9 mouse cellular contexts compared by ENCODE assay signal in the genomic region with DNA sequence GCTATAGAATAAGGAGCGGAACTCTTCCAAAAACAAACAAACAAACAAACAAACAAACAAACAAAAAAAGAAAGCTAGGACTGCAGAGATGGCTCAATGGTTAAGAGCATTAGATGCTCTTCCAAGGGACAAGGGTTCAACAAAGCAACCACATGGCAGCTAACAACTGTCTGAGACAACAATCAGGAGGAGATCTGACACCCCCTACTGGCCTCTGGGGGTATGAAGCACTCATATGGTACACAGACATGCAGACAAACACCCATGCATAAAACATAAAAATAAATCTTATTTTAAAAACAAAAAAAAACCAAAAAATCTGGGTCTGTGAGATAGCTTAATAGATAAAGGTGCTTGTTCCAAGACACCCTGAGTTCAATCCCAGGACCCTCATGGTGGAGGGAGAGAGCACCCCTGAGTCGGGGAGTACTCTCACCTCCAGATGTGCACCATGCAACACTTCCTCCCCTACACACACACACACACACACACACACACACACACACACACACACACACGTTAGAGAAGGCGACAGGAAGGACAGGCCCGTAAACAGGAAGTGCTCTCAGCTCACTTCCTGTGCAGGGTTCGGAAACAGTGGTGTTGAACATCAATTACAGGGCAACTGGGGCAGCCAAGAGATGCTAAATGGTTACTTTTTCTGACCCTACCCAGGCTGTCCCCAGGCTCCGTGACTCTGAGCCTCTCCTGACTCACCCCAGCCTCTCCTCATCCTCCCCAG. TPM values are rescaled to one million over a fixed set of nuclear protein-coding genes. Genes with fewer than 3 reads are reported as not detected.
DNase-seq lines count a peak whose midpoint lies in the region; ATAC-seq and TF ChIP-seq lines count a peak whose summit lies in the region.
"Had no signal": no experiment of that assay in that cellular context is flagged by ENCODE, and none has a peak within 500 bp of the region (broad histone marks: within the 10 kb centered on the region; RNA-seq: fewer than 3 reads in every experiment).

No protein-coding gene starts in this region.

- no peak for TF ChIP-seq CTCF in small intestine, adult 2 months (IDR thresholded peaks at IDR 0.05; ENCODE audit: extremely low read depth, insufficient read length, insufficient replicate concordance, low read depth, low read length)

- peak; percentile 63 for DNase-seq in R1 (ENCODE audit: low read depth, low spot score)
- DNase-seq in kidney, postnatal 10 days: peak; percentile 50
- DNase-seq in right cerebral cortex, adult 2 months (ENCODE audit: low spot score in 2 of 2): no peak

- no peaks in the 10 kb centered on the region for H3K27me3 ChIP-seq in intestine, embryonic 16.5 days (replicated peaks; ENCODE audit: control insufficient read depth, insufficient read depth, low read length)
- H3K27me3 ChIP-seq in intestine, embryonic 15.5 days (replicated peaks): no peaks in the 10 kb centered on the region
- no peaks in the 10 kb centered on the region for H3K27me3 ChIP-seq in small intestine, adult 2 months (ENCODE audit: control insufficient read depth, insufficient read depth, low read length)
- no peaks in the 10 kb centered on the region for H3K27me3 ChIP-seq in neural tube, embryonic 15.5 days (replicated peaks)
- no peaks in the 10 kb centered on the region for H3K27me3 ChIP-seq in forebrain, embryonic 16.5 days (replicated peaks; ENCODE audit: control insufficient read depth, insufficient read depth, low read length)
- H3K27me3 ChIP-seq: Patski had no signal

- no peak overlapping the region for H3K4me2 ChIP-seq in intestine, embryonic 16.5 days (ENCODE audit: low read depth, low read length)
- H3K4me2 ChIP-seq in intestine, embryonic 15.5 days (replicated peaks): no peak overlapping the region
- H3K4me2 ChIP-seq in neural tube, embryonic 15.5 days: no peak overlapping the region
- no peak overlapping the region for H3K4me2 ChIP-seq in forebrain, embryonic 16.5 days (ENCODE audit: low read length)

- WGBS in intestine, embryonic 16.5 days: 84% methylated on average over 7 of the region's 7 CpGs
- WGBS in intestine, embryonic 15.5 days: 83% methylated on average over 7 of the region's 7 CpGs
- 83% methylated on average over 7 of the region's 7 CpGs for WGBS in small intestine, adult 2 months
- 84% methylated on average over 7 of the region's 7 CpGs for WGBS in neural tube, embryonic 15.5 days
- WGBS in forebrain, embryonic 16.5 days: 95% methylated on average over 7 of the region's 7 CpGs

- no peaks in the 10 kb centered on the region for H3K9me3 ChIP-seq in intestine, embryonic 16.5 days (ENCODE audit: control insufficient read depth, low read length)
- H3K9me3 ChIP-seq in intestine, embryonic 15.5 days: no peaks in the 10 kb centered on the region
- no peaks in the 10 kb centered on the region for H3K9me3 ChIP-seq in neural tube, embryonic 15.5 days (replicated peaks)
- H3K9me3 ChIP-seq in forebrain, embryonic 16.5 days (ENCODE audit: control insufficient read depth, low read length): no peaks in the 10 kb centered on the region

- H3K4me1 ChIP-seq in intestine, embryonic 16.5 days (ENCODE audit: control insufficient read depth, insufficient read depth, low read length): peaks cover 10% of the 10 kb centered on the region
- peaks cover 11% of the 10 kb centered on the region; the same call in 1 of the 2 replicates for H3K4me1 ChIP-seq in intestine, embryonic 15.5 days (replicated peaks)
- peaks cover 10% of the 10 kb centered on the region; the same call in 1 of the 2 replicates for H3K4me1 ChIP-seq in small intestine, adult 2 months (ENCODE audit: control insufficient read depth, insufficient read depth, insufficient read length, low read length)
- peaks cover 41% of the 10 kb centered on the region for H3K4me1 ChIP-seq in neural tube, embryonic 15.5 days
- peaks cover 16% of the 10 kb centered on the region for H3K4me1 ChIP-seq in forebrain, embryonic 16.5 days (replicated peaks; ENCODE audit: control insufficient read depth, insufficient read depth, low read length)

- H3K4me3 ChIP-seq in intestine, embryonic 16.5 days (ENCODE audit: low read length): no peak overlapping the region
- no peak overlapping the region for H3K4me3 ChIP-seq in intestine, embryonic 15.5 days (replicated peaks)
- no peak overlapping the region for H3K4me3 ChIP-seq in small intestine, adult 2 months (ENCODE audit: low read depth, low read length)
- no peak overlapping the region for H3K4me3 ChIP-seq in neural tube, embryonic 15.5 days (replicated peaks)
- no peak overlapping the region for H3K4me3 ChIP-seq in forebrain, embryonic 16.5 days (replicated peaks; ENCODE audit: low read length)

- peaks cover 14% of the 10 kb centered on the region for H3K36me3 ChIP-seq in intestine, embryonic 16.5 days (ENCODE audit: control insufficient read depth, insufficient read depth, low read length)
- H3K36me3 ChIP-seq in intestine, embryonic 15.5 days: peaks cover 50% of the 10 kb centered on the region
- H3K36me3 ChIP-seq in small intestine, adult 2 months (ENCODE audit: control insufficient read depth, insufficient read depth, low read length): peaks cover 14% of the 10 kb centered on the region
- H3K36me3 ChIP-seq in neural tube, embryonic 15.5 days: peaks cover 56% of the 10 kb centered on the region
- H3K36me3 ChIP-seq in forebrain, embryonic 16.5 days (ENCODE audit: control insufficient read depth, insufficient read depth): peaks cover 38% of the 10 kb centered on the region

- H3K27ac ChIP-seq in intestine, embryonic 16.5 days (ENCODE audit: low read length): peak overlapping the region; percentile 2; the same call in 1 of the 2 replicates
- H3K27ac ChIP-seq in intestine, embryonic 15.5 days: no peak overlapping the region
- H3K27ac ChIP-seq in small intestine, adult 2 months (ENCODE audit: insufficient read depth, low read depth, low read length): peak overlapping the region; percentile 17; the same call in 1 of the 2 replicates
- no peak overlapping the region for H3K27ac ChIP-seq in neural tube, embryonic 15.5 days (replicated peaks)
- no peak overlapping the region for H3K27ac ChIP-seq in forebrain, embryonic 16.5 days (ENCODE audit: low read length)

- ATAC-seq in intestine, embryonic 16.5 days: no peak
- ATAC-seq in intestine, embryonic 15.5 days: no peak
- ATAC-seq in neural tube, embryonic 15.5 days (ENCODE audit: low FRiP score): no peak
- ATAC-seq in forebrain, embryonic 16.5 days: no peak
- ATAC-seq: Patski had no signal

- no peak for TF ChIP-seq POLR2A in small intestine, adult 2 months (IDR thresholded peaks at IDR 0.05; ENCODE audit: low read depth, low read length)

- H3K9ac ChIP-seq in intestine, embryonic 16.5 days (ENCODE audit: low read depth, low read length): no peak overlapping the region
- no peak overlapping the region for H3K9ac ChIP-seq in intestine, embryonic 15.5 days
- H3K9ac ChIP-seq in neural tube, embryonic 15.5 days (replicated peaks): no peak overlapping the region
- H3K9ac ChIP-seq in forebrain, embryonic 16.5 days (replicated peaks; ENCODE audit: low read depth, low read length): no peak overlapping the region

RNA-seq across cellular contexts. Expression of gene Ttyh3, which starts 12.3 kb away (rescaled TPM):
- polyA plus RNA-seq in intestine, embryonic 16.5 days (2015; fragmentation: Nextera tagmentation; extraction: Ambion mirVana): 17.0 and 24.3 TPM in 2 replicates
- polyA plus RNA-seq in intestine, embryonic 15.5 days (2015; fragmentation: Nextera tagmentation; extraction: Ambion mirVana): 34.5 and 34.7 TPM in 2 replicates
- 35.3 and 72.5 TPM in 2 replicates for polyA plus RNA-seq in small intestine, adult 2 months (2012; rRNA removed)
- 58.8 and 63.9 TPM in 2 replicates for polyA plus RNA-seq in neural tube, embryonic 15.5 days (2015; fragmentation: Nextera tagmentation; extraction: Ambion mirVana)
- 68.7 and 68.9 TPM in 2 replicates for polyA plus RNA-seq in forebrain, embryonic 16.5 days (2015; fragmentation: Nextera tagmentation; extraction: Ambion mirVana)

RNA-seq across cellular contexts. Expression of gene Lfng, which starts 29.4 kb away (rescaled TPM):
- polyA plus RNA-seq in intestine, embryonic 16.5 days (2015; fragmentation: Nextera tagmentation; extraction: Ambion mirVana): 11.9 and 13.4 TPM in 2 replicates
- 14.8 and 16.0 TPM in 2 replicates for polyA plus RNA-seq in intestine, embryonic 15.5 days (2015; fragmentation: Nextera tagmentation; extraction: Ambion mirVana)
- polyA plus RNA-seq in small intestine, adult 2 months (2012; rRNA removed): 25.6 and 29.9 TPM in 2 replicates
- 16.7 and 19.4 TPM in 2 replicates for polyA plus RNA-seq in neural tube, embryonic 15.5 days (2015; fragmentation: Nextera tagmentation; extraction: Ambion mirVana)
- 23.3 and 25.6 TPM in 2 replicates for polyA plus RNA-seq in forebrain, embryonic 16.5 days (2015; fragmentation: Nextera tagmentation; extraction: Ambion mirVana)

Comparison
In these comparisons a context has a peak if more than half of its experiments do, and no peak if none do; other contexts are left out.
1. H3K27ac ChIP-seq: peak in intestine, embryonic 16.5 days (single experiment) and small intestine, adult 2 months (single experiment); none in intestine, embryonic 15.5 days (single experiment), neural tube, embryonic 15.5 days (single experiment) and forebrain, embryonic 16.5 days (single experiment).
2. DNase-seq: peak in R1 (single experiment) and kidney, postnatal 10 days (single experiment); none in right cerebral cortex, adult 2 months (0 of 2).